Mouse (Mus musculus) embryo, embryonic 10.5 days (tissue): ENCODE measurements around the gene Dcst1.

Source experiments
- DNase-seq: peaks from one replicate; pipeline ENCODE4 v3.0.0-alpha.2; 2015; ENCODE audit warnings: low spot score

Gene Dcst1

DNA sequence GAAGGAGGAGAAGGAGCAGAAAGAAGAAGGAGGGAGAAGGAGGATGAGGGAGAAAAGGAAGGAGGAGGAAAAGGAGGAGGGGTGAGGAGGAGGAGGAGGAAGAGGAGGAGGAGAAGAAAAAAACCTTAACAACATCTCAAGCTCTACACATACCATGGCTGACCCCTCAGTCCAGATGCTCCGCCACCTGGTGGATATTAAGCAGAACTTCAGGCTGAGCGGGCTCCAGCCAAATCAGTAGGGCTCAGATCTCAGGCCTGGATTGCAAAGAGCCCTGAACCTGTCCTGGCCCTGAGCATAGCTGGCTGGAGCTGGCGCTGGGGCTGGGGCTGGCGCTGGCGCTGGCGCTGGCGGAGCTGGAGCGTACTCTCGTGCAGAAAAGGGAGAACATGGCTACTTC, 57.0 kb downstream of the Dcst1 start:
- peak; percentile 94 for DNase-seq

DNA sequence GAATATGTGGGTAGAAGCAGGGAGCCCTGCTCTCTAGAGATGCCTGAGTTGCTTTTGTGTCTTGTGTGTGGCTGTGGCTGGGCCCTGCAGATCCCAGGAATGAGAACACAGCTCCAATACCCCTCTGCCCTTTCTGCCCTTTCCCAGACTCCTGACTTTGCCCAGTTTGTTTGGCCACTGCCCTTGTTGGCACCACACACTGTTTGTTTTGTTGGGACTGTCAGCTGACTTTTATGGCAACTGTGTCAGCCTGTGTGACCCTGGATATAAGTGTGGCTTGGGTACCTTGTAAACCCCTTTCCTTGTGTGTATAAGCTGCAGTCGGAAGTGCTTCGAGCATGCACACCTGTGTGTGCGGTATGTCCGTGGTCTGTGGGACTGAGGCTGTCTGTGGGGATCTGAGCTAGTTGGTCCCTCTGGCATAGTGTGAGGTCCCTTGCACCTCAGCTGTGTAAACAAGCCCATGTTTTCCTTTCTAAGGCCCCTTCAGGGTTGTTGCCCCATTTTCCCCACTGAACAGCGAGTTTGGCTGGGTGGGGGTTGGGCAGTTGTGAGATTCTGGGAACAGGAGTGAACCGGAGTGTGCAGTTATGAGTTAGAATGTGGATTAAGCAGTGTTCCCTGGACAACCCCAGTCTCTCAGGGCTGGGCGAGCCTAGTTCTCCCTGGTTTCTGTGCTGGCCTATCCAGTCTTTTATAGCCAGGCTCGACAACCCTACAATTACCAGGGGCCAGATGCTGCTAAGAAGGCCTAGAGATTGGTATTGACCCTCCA, 59.3 kb downstream of the Dcst1 start:
- no peak for DNase-seq

DNA sequence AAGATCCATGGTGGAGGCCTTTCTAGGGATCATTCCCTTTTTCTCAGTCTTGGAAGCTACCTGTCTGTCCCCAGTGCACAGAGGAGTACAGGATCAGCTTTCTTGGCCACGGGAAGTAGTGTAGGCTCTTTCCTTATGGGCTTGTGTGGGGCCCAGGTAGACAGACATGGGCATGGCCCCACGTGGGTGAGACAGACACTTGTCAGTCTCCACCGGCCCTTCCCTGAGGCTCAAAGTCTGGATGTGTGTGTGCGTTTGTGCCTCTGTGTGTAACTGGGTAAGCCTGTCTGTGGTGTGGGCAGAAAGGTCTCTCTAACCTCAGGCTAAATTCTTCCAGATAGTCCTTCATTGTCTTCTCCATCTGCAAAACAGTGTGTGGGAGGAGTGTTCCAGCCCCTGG, 59.9 kb downstream of the Dcst1 start:
- no peak for DNase-seq

DNA sequence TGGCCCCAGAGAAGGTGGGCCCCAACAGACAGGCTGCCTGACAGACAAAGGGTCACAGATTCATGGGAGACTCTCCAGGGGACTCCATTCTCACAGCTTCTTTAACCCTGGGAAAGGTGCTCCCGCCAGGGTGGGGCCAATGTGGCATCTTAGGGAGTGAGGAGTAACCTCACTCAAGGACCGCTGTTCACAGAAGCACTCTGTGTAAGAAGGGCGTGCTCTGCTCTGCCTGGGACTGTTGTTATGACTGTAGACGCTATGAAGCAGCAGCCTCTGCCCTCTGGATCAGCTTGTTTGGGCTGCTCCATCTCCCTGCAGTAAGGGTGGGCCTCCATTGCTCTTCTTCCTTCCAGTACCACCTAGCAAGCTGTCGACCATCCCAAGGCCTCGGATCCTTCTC, 60.6 kb downstream of the Dcst1 start:
- DNase-seq: no peak

DNA sequence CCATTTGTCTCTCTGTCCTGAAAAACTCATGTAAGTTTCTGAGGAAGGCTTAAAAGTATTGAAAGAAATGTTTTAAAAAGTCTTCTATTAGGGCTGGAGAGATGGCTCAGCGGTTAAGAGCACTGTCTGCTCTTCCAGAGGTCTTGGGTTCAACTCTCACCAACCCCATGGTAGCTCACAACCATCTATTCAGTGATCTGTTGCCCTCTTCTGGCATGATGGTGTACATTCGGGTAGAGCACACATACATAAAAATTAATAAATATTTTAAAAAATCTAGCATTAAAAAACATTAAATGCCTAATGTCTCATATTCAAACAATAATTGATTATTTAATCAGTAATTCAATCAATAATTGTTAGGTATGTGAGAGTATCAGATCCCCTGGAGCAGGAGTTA, 64.5 kb downstream of the Dcst1 start:
- no peak for DNase-seq
